Mouse (Mus musculus): ENCODE measurements around the gene Dmc1. TPM values are rescaled to one million over a fixed set of nuclear protein-coding genes. Genes with fewer than 3 reads are reported as not detected.

Dmc1 gene
- total and polyA plus RNA-seq, 3 experiments, result not detected

GRCm38 (mm10) chr15:79519400-79520220 lies 85.3 kb downstream of the Dmc1 start:
- peaks cover 36% of the 10 kb centered on the region for H3K27me3 ChIP-seq (ENCODE audit: insufficient read depth, low read length)

GRCm38 (mm10) chr15:79518571-79518970 lies 86.3 kb downstream of the Dmc1 start:
- peaks cover 46% of the 10 kb centered on the region for H3K27me3 ChIP-seq (ENCODE audit: insufficient read depth, low read length)
- H3K9me3 ChIP-seq (replicated peaks), result peaks cover 11% of the 10 kb centered on the region
- H3K4me3 ChIP-seq (ENCODE audit: low read depth, low read length), result no peak overlapping the region
- no peak for DNase-seq (ENCODE audit: low spot score)
- no peak for ATAC-seq (ENCODE audit: extremely low read depth, insufficient number of reproducible peaks, low FRiP score, poor library complexity, severe bottlenecking)
- H3K4me1 ChIP-seq (ENCODE audit: insufficient read depth, low read depth, low read length), result peaks cover 12% of the 10 kb centered on the region
- H3K36me3 ChIP-seq (replicated peaks), result no peaks in the 10 kb centered on the region
- TF ChIP-seq TAL1 (conservative IDR thresholded peaks at IDR 0.05; ENCODE audit: low read depth, low read length) (no peak), POLR2AphosphoS5 (IDR thresholded peaks at IDR 0.05; ENCODE audit: insufficient replicate concordance, low read depth, low read length) (no peak), CTCF (IDR thresholded peaks at IDR 0.05; ENCODE audit: low read depth, low read length) (no peak), GATA1 (IDR thresholded peaks at IDR 0.05; ENCODE audit: borderline replicate concordance, low read length) (no peak), GATA2 (IDR thresholded peaks at IDR 0.05; ENCODE audit: borderline replicate concordance, low read depth, low read length) (no peak)

More at GRCm38 (mm10) chr15:79519400-79520220, 85.3 kb downstream of the Dmc1 start:
- ATAC-seq (ENCODE audit: extremely low read depth, insufficient number of reproducible peaks, low FRiP score, poor library complexity, severe bottlenecking), result no peak
- H3K36me3 ChIP-seq (replicated peaks), result no peaks in the 10 kb centered on the region
- no peak for DNase-seq (ENCODE audit: low spot score)
- TF ChIP-seq TAL1 (conservative IDR thresholded peaks at IDR 0.05; ENCODE audit: low read depth, low read length), result no peak
- no peak for TF ChIP-seq POLR2AphosphoS5 (IDR thresholded peaks at IDR 0.05; ENCODE audit: insufficient replicate concordance, low read depth, low read length)
- no peak for TF ChIP-seq GATA1 (IDR thresholded peaks at IDR 0.05; ENCODE audit: borderline replicate concordance, low read length)
- no peak for TF ChIP-seq GATA2 (IDR thresholded peaks at IDR 0.05; ENCODE audit: borderline replicate concordance, low read depth, low read length)
- no peak for TF ChIP-seq CTCF (IDR thresholded peaks at IDR 0.05; ENCODE audit: low read depth, low read length)
- peak overlapping the region; percentile 50; the same call in 1 of the 2 replicates for H3K4me3 ChIP-seq (ENCODE audit: low read depth, low read length)
- peaks cover 11% of the 10 kb centered on the region for H3K9me3 ChIP-seq (replicated peaks)
- peaks cover 12% of the 10 kb centered on the region for H3K4me1 ChIP-seq (ENCODE audit: insufficient read depth, low read depth, low read length)

GRCm38 (mm10) chr15:79517710-79518109 lies 87.2 kb downstream of the Dmc1 start:
- Histone ChIP-seq H3K9me3 (replicated peaks) (peaks cover 4% of the 10 kb centered on the region), H3K4me1 (ENCODE audit: insufficient read depth, low read depth, low read length) (peaks cover 12% of the 10 kb centered on the region), H3K27me3 (ENCODE audit: insufficient read depth, low read length) (peaks cover 45% of the 10 kb centered on the region), H3K36me3 (replicated peaks) (no peaks in the 10 kb centered on the region), H3K4me3 (ENCODE audit: low read depth, low read length) (no peak overlapping the region)
- DNase-seq (ENCODE audit: low spot score), result no peak
- TF ChIP-seq CTCF (IDR thresholded peaks at IDR 0.05; ENCODE audit: low read depth, low read length) (no peak), GATA2 (IDR thresholded peaks at IDR 0.05; ENCODE audit: borderline replicate concordance, low read depth, low read length) (no peak), GATA1 (IDR thresholded peaks at IDR 0.05; ENCODE audit: borderline replicate concordance, low read length) (no peak), TAL1 (conservative IDR thresholded peaks at IDR 0.05; ENCODE audit: low read depth, low read length) (no peak), POLR2AphosphoS5 (IDR thresholded peaks at IDR 0.05; ENCODE audit: insufficient replicate concordance, low read depth, low read length) (no peak)
- no peak for ATAC-seq (ENCODE audit: extremely low read depth, insufficient number of reproducible peaks, low FRiP score, poor library complexity, severe bottlenecking)

- DNase-seq (ENCODE audit: low spot score), result no peak
- ATAC-seq (ENCODE audit: extremely low read depth, insufficient number of reproducible peaks, low FRiP score, poor library complexity, severe bottlenecking), result no peak
- Histone ChIP-seq H3K4me3 (ENCODE audit: low read depth, low read length) (no peak within 1 kb of the TSS), H3K36me3 (replicated peaks) (no peaks in the 10 kb centered on the region), H3K9me3 (replicated peaks) (no peaks in the 10 kb centered on the region), H3K4me1 (ENCODE audit: insufficient read depth, low read depth, low read length) (peaks cover 12% of the 10 kb centered on the region), H3K27me3 (ENCODE audit: insufficient read depth, low read length) (peaks cover 53% of the 10 kb centered on the region)
- no peak for TF ChIP-seq TAL1 (conservative IDR thresholded peaks at IDR 0.05; ENCODE audit: low read depth, low read length)
- no peak for TF ChIP-seq POLR2AphosphoS5 (IDR thresholded peaks at IDR 0.05; ENCODE audit: insufficient replicate concordance, low read depth, low read length)
- no peak for TF ChIP-seq GATA1 (IDR thresholded peaks at IDR 0.05; ENCODE audit: borderline replicate concordance, low read length)
- no peak for TF ChIP-seq GATA2 (IDR thresholded peaks at IDR 0.05; ENCODE audit: borderline replicate concordance, low read depth, low read length)
- no peak for TF ChIP-seq CTCF (IDR thresholded peaks at IDR 0.05; ENCODE audit: low read depth, low read length)
Observed at GRCm38 (mm10) chr15:79516171-79517096, 88.5 kb downstream of the Dmc1 start, which contains the start of gene Kdelr3. Gene Kdelr3 (plus strand): TSS chr15:79516411.

GRCm38 (mm10) chr15:79513940-79514339 lies 91.0 kb downstream of the Dmc1 start:
- no peak for ATAC-seq (ENCODE audit: extremely low read depth, insufficient number of reproducible peaks, low FRiP score, poor library complexity, severe bottlenecking)
- H3K27me3 ChIP-seq (ENCODE audit: insufficient read depth, low read length), result peaks cover 64% of the 10 kb centered on the region
- no peaks in the 10 kb centered on the region for H3K9me3 ChIP-seq (replicated peaks)

More at GRCm38 (mm10) chr15:79513940-79514339, 91.0 kb downstream of the Dmc1 start:
- Histone ChIP-seq H3K4me1 (ENCODE audit: insufficient read depth, low read depth, low read length) (peaks cover 1% of the 10 kb centered on the region; the same call in 1 of the 2 replicates), H3K4me3 (ENCODE audit: low read depth, low read length) (no peak overlapping the region), H3K36me3 (replicated peaks) (no peaks in the 10 kb centered on the region)
- TF ChIP-seq TAL1 (conservative IDR thresholded peaks at IDR 0.05; ENCODE audit: low read depth, low read length), result no peak
- no peak for TF ChIP-seq GATA1 (IDR thresholded peaks at IDR 0.05; ENCODE audit: borderline replicate concordance, low read length)
- no peak for TF ChIP-seq POLR2AphosphoS5 (IDR thresholded peaks at IDR 0.05; ENCODE audit: insufficient replicate concordance, low read depth, low read length)
- TF ChIP-seq CTCF (IDR thresholded peaks at IDR 0.05; ENCODE audit: low read depth, low read length), result no peak
- TF ChIP-seq GATA2 (IDR thresholded peaks at IDR 0.05; ENCODE audit: borderline replicate concordance, low read depth, low read length), result no peak
- DNase-seq (ENCODE audit: low spot score), result no peak

All from G1E (cell line).